Mouse (Mus musculus): Measurements from ENCODE around the gene Smbd1. TPM values are rescaled to one million over a fixed set of nuclear protein-coding genes. Genes with fewer than 3 reads are reported as not detected.

Smbd1 gene
- polyA plus RNA-seq, 1 experiment = not detected

- H3K36me3 ChIP-seq (ENCODE audit: control insufficient read depth, insufficient read depth) = no peaks in the 10 kb centered on the region
- H3K4me3 ChIP-seq (ENCODE audit: insufficient read depth, poor library complexity, severe bottlenecking) = no peak within 1 kb of the TSS
- no peak for TF ChIP-seq CEBPB (IDR thresholded peaks at IDR 0.05; ENCODE audit: low read depth)
- TF ChIP-seq MAX (IDR thresholded peaks at IDR 0.05) = no peak
- TF ChIP-seq USF1 (IDR thresholded peaks at IDR 0.05; ENCODE audit: low read depth) = no peak
- no peaks in the 10 kb centered on the region for H3K79me3 ChIP-seq (ENCODE audit: low read depth)
- H3K79me2 ChIP-seq (ENCODE audit: control insufficient read depth, insufficient read depth) = no peaks in the 10 kb centered on the region
- no peaks in the 10 kb centered on the region for H3K27me3 ChIP-seq (ENCODE audit: control insufficient read depth, insufficient read depth, insufficient read length)
- H3ac ChIP-seq (ENCODE audit: control insufficient read depth, insufficient read length, low read depth) = no peak within 1 kb of the TSS
Observed at GRCm38 (mm10) chr16:32797426-32797689, 12.9 kb downstream of the Smbd1 start, which contains the start of gene Muc20. Gene Muc20, minus strand, starts transcription at chr16:32797435.

DNA sequence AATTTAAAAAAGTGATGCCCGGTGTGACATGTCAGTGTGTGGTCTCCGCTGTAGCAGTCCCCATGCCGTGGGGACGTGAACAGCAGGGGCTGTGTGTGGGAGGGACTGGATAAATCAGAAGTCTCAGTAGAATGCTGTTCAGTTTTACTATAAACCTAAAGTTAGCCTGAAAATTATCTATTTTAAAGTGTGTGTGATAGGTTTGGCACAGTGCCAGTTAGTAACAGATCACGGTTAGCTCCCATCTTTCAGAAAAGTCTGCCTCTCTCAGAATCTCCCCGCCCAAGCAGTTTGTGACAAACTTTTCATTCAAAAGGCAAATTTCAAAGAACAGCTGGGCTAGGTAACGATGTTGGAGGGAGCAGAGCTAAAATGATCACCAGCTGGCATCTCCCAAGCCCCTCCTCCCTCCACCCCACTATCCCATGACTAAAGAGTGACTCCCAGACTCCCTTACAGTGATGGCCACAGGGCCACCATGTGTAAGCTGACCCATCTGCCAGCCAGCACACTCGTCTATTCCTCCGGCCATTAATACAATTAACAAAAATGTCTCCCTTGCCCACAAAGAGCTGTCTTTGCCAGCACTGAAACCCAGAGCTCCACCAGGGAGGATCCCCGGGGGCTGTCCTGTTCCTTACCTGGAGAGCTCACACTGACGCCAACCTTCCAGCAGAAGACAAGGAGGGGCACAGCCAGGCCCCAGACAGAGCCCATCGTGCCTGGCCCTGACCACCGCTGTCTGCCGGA is 13.4 kb downstream of the Smbd1 start:
- Histone ChIP-seq H3K79me3 (ENCODE audit: low read depth) (no peaks in the 10 kb centered on the region), H3K4me3 (ENCODE audit: insufficient read depth, poor library complexity, severe bottlenecking) (no peak overlapping the region), H3K27me3 (ENCODE audit: control insufficient read depth, insufficient read depth, insufficient read length) (no peaks in the 10 kb centered on the region), H3K36me3 (ENCODE audit: control insufficient read depth, insufficient read depth) (no peaks in the 10 kb centered on the region), H3ac (ENCODE audit: control insufficient read depth, insufficient read length, low read depth) (no peak overlapping the region), H3K79me2 (ENCODE audit: control insufficient read depth, insufficient read depth) (no peaks in the 10 kb centered on the region)
- TF ChIP-seq USF1 (IDR thresholded peaks at IDR 0.05; ENCODE audit: low read depth) = no peak
- no peak for TF ChIP-seq MYOG (IDR thresholded peaks at IDR 0.05; ENCODE audit: control insufficient read depth, extremely low read depth, insufficient read length)
- TF ChIP-seq CEBPB (IDR thresholded peaks at IDR 0.05; ENCODE audit: low read depth) = no peak
- TF ChIP-seq CTCF (IDR thresholded peaks at IDR 0.05; ENCODE audit: control insufficient read depth, insufficient read depth, insufficient read length) = no peak
- TF ChIP-seq MAX (IDR thresholded peaks at IDR 0.05) = no peak
- no peak for TF ChIP-seq MYOD1 (IDR thresholded peaks at IDR 0.05; ENCODE audit: control insufficient read depth, insufficient read length, low read depth)
- TF ChIP-seq FOSL1 (IDR thresholded peaks at IDR 0.05; ENCODE audit: insufficient read depth, low read length, poor library complexity, severe bottlenecking) = no peak

GRCm38 (mm10) chr16:32795177-32795576 is 15.1 kb downstream of the Smbd1 start:
- no peaks in the 10 kb centered on the region for H3K79me2 ChIP-seq (ENCODE audit: control insufficient read depth, insufficient read depth)
- H3K36me3 ChIP-seq (ENCODE audit: control insufficient read depth, insufficient read depth) = no peaks in the 10 kb centered on the region
- H3K4me3 ChIP-seq (ENCODE audit: insufficient read depth, poor library complexity, severe bottlenecking) = no peak overlapping the region
- H3ac ChIP-seq (ENCODE audit: control insufficient read depth, insufficient read length, low read depth) = no peak overlapping the region
- no peaks in the 10 kb centered on the region for H3K27me3 ChIP-seq (ENCODE audit: control insufficient read depth, insufficient read depth, insufficient read length)
- no peaks in the 10 kb centered on the region for H3K79me3 ChIP-seq (ENCODE audit: low read depth)
- TF ChIP-seq MAX (IDR thresholded peaks at IDR 0.05) = no peak
- TF ChIP-seq CTCF (IDR thresholded peaks at IDR 0.05; ENCODE audit: control insufficient read depth, insufficient read depth, insufficient read length) = no peak
- no peak for TF ChIP-seq CEBPB (IDR thresholded peaks at IDR 0.05; ENCODE audit: low read depth)
- TF ChIP-seq MYOG (IDR thresholded peaks at IDR 0.05; ENCODE audit: control insufficient read depth, extremely low read depth, insufficient read length) = no peak
- TF ChIP-seq USF1 (IDR thresholded peaks at IDR 0.05; ENCODE audit: low read depth) = no peak
- TF ChIP-seq MYOD1 (IDR thresholded peaks at IDR 0.05; ENCODE audit: control insufficient read depth, insufficient read length, low read depth) = no peak
- no peak for TF ChIP-seq FOSL1 (IDR thresholded peaks at IDR 0.05; ENCODE audit: insufficient read depth, low read length, poor library complexity, severe bottlenecking)

DNA sequence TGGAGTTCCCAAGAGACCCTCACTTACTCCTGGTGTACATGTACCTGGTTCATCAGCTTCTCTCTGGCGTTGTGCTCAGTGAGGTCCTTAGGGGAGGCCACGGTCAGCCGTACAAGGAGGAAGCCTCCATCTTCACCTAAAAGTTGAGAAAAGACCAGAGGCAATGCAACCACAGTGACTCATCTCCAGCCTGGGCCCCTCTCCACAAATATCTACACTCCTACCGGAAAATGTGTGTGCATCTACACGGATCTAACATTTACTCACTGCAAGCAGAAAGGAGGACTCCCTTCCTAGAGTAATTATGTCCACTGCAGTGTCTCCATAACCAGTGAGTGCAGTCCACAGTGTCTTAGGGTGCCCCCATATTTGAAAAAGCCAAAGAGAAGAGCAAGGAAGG is 20.2 kb downstream of the Smbd1 start:
- no peaks in the 10 kb centered on the region for H3K27me3 ChIP-seq (ENCODE audit: control insufficient read depth, insufficient read depth, insufficient read length)
- no peaks in the 10 kb centered on the region for H3K79me3 ChIP-seq (ENCODE audit: low read depth)
- TF ChIP-seq FOSL1 (IDR thresholded peaks at IDR 0.05; ENCODE audit: insufficient read depth, low read length, poor library complexity, severe bottlenecking) (no peak), CTCF (IDR thresholded peaks at IDR 0.05; ENCODE audit: control insufficient read depth, insufficient read depth, insufficient read length) (no peak), USF1 (IDR thresholded peaks at IDR 0.05; ENCODE audit: low read depth) (no peak), MYOG (IDR thresholded peaks at IDR 0.05; ENCODE audit: control insufficient read depth, extremely low read depth, insufficient read length) (no peak), CEBPB (IDR thresholded peaks at IDR 0.05; ENCODE audit: low read depth) (no peak)
- H3K79me2 ChIP-seq (ENCODE audit: control insufficient read depth, insufficient read depth) = no peaks in the 10 kb centered on the region
- no peaks in the 10 kb centered on the region for H3K36me3 ChIP-seq (ENCODE audit: control insufficient read depth, insufficient read depth)
- no peak overlapping the region for H3ac ChIP-seq (ENCODE audit: control insufficient read depth, insufficient read length, low read depth)
- no peak overlapping the region for H3K4me3 ChIP-seq (ENCODE audit: insufficient read depth, poor library complexity, severe bottlenecking)

DNA sequence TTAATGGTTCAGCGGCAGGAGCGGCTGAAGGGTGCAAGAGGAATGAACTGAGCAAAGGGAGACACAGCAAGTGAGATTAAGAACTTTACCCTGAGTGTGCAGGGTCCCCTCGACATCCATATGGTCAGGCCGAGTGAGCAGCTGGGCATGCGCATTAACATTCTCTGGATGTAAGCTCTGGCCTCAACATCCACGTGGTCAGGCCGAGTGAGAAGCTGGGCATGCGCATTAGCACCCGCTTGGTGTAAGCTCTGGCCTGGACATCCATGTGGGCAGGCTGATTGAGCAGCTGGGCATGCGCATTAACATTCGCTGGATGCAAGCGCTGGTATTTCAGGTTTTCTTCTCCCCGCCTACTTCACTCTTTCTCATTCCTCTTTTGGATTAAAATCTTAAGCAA is 25.4 kb downstream of the Smbd1 start:
- H3K27me3 ChIP-seq (ENCODE audit: control insufficient read depth, insufficient read depth, insufficient read length) = no peaks in the 10 kb centered on the region
- no peak overlapping the region for H3ac ChIP-seq (ENCODE audit: control insufficient read depth, insufficient read length, low read depth)
- TF ChIP-seq MAX (IDR thresholded peaks at IDR 0.05) (no peak), MYOG (IDR thresholded peaks at IDR 0.05; ENCODE audit: control insufficient read depth, extremely low read depth, insufficient read length) (no peak), FOSL1 (IDR thresholded peaks at IDR 0.05; ENCODE audit: insufficient read depth, low read length, poor library complexity, severe bottlenecking) (no peak), CEBPB (IDR thresholded peaks at IDR 0.05; ENCODE audit: low read depth) (no peak), USF1 (IDR thresholded peaks at IDR 0.05; ENCODE audit: low read depth) (no peak), MYOD1 (IDR thresholded peaks at IDR 0.05; ENCODE audit: control insufficient read depth, insufficient read length, low read depth) (no peak), CTCF (IDR thresholded peaks at IDR 0.05; ENCODE audit: control insufficient read depth, insufficient read depth, insufficient read length) (no peak)
- no peaks in the 10 kb centered on the region for H3K79me3 ChIP-seq (ENCODE audit: low read depth)
- no peaks in the 10 kb centered on the region for H3K36me3 ChIP-seq (ENCODE audit: control insufficient read depth, insufficient read depth)
- no peaks in the 10 kb centered on the region for H3K79me2 ChIP-seq (ENCODE audit: control insufficient read depth, insufficient read depth)
- H3K4me3 ChIP-seq (ENCODE audit: insufficient read depth, poor library complexity, severe bottlenecking) = no peak overlapping the region

All from C2C12 (cell line).